Mouse (Mus musculus) Patski (cell line): ENCODE data around the gene Tob1. TPM values are rescaled to one million over a fixed set of nuclear protein-coding genes. Genes with fewer than 3 reads are reported as not detected.

ENCODE experiments used
- ATAC-seq: fragments of 100-300 bp; one replicate; pipeline ENCODE4 v1.8.0; 2021
- CTCF ChIA-PET: fragments of 350-600 bp; sonication (Branson Sonifier 250); formaldehyde crosslinking; loops from one replicate; lab custom pipeline; 2022; ENCODE audit warnings: inconsistent platforms; lab: Charles Lee
- POLR2A ChIA-PET: fragments of 350-600 bp; sonication (Branson Sonifier 250); formaldehyde crosslinking; loops from one replicate; lab custom pipeline; 2022; ENCODE audit warnings: antibody characterized with exemption, inconsistent platforms; lab: Charles Lee
- DNase-seq: peaks from one replicate; pipeline ENCODE4 v3.0.0-alpha.2; 2011; ENCODE audit warnings: low read depth, low spot score
- H3K27me3 ChIP-seq: fragments of 371-371 bp; one replicate; pipeline ENCODE4 v1.5.1; 2021
- CTCF ChIP-seq: fragments of 100-300 bp; IDR thresholded peaks from one replicate; pipeline ENCODE4 v1.5.1; 2021
- in situ Hi-C: fragments of 300-500 bp; cut with MboI; formaldehyde crosslinking; loops from 3 replicates; pipeline ENCODE4 v1.11.1; 2018; ENCODE audit warnings: low pct_unique_long_range_greater_than_20kb, mixed read lengths
- polyA plus RNA-seq: library from polyadenylated mRNA; unstranded; gene quantifications from one replicate; pipeline ENCODE4 v1.2.3, GENCODE M21; 2021

Gene Tob1
- polyA plus RNA-seq, 1 experiment from 2014 or later: 24.9 TPM

DNA sequence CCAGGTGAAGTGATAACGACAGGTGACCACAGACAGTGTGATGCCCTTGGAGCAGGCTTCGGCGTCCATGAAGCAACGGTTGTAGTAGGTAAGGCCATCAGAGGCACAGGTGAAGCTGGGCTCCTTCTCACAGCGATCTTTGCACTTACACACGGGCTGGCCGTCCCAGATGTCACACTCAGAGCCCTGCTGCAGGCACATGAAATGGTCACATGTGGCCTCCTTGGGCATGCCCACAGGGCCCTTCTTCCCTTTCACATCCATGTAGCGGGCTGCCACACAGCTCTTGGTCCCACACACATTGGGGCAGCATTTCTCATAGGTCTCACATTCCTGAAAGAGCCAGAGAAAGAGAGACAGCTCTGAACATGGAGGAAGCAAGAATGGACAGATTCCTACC is 27.5 kb downstream of the Tob1 start:
- no peaks in the 10 kb centered on the region for H3K27me3 ChIP-seq
- POLR2A ChIA-PET: no interaction called here
- in situ Hi-C loops: loop anchor here (5.0 kb wide), 1 partner anchor 39 kb away; no protein-coding TSS in a partner anchor
- ATAC-seq (no peak), DNase-seq (no peak)
- no peak for TF ChIP-seq CTCF
- CTCF ChIA-PET: interaction anchor here (3.6 to 4.6 kb wide), 2 partner anchors 38 to 105 kb away, joined by 10 to 23 read pairs; no protein-coding TSS in a partner anchor

DNA sequence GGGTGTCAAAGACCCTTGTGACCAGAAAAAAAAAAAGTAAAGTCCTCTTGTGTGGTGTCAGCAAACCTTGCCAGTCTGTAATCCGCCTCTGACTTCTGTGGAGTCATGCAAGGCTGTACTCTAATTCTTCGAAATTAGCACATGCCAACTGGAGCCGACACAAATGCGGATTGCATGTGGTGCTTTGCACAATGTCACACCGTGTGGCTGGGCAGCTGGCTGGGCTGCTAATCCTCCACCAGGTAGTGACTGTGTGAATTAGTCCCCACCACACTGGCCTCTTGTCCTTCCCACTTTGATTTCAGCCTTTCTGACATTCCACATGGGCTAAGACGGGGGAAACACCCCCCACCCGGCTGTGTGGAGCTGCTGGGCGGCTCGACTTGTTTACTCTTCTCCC is 28.5 kb downstream of the Tob1 start:
- ATAC-seq: no peak
- POLR2A ChIA-PET: no interaction called here
- in situ Hi-C loops: loop anchor here (5.0 kb wide), 1 partner anchor 38 kb away; no protein-coding TSS in a partner anchor

DNA sequence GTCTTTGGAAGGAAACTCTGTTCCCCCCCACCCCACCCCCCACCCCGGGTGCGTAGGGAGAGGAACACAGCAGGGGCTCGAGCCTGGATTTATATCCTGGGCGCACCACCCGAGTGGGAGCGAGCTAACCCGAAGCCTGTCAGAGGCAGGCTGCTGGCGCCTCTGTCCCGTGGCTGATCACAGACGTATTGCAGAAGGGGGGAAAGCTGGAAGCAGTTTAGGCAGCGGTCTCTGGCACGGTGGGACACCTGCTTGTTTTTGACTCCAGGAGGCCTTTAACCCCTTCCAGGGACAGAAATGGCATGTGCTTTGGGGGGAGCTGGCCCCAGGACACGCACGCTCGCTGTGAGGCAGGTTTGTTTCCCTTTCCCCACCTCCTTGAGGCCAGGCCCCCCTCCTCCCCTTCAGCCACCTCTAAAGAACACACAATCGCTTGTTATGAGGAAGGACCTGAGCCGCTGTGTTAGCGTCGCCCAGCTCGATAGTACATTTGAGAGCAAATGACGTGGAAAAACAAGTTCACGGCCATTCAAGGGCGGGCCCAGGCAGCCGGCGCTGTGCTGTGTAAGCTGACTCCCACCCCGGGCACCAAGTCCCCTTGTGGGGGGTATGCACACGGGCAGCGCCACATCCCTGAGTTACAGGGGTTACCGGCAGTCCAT is 31.6 kb downstream of the Tob1 start:
- in situ Hi-C loops: no loop called here
- no peak for TF ChIP-seq CTCF
- POLR2A ChIA-PET: no interaction called here
- DNase-seq (no peak), ATAC-seq (no peak)
- peaks cover under 1% of the 10 kb centered on the region for H3K27me3 ChIP-seq
- CTCF ChIA-PET: interaction anchor here (1.2 kb wide), 1 partner anchor 15 kb away, joined by 3 read pairs; no protein-coding TSS in a partner anchor

More for the DNA sequence above, 28.5 kb downstream of the Tob1 start:
- H3K27me3 ChIP-seq: no peaks in the 10 kb centered on the region
- no peak for TF ChIP-seq CTCF
- DNase-seq: no peak
- CTCF ChIA-PET: interaction anchor here (1.3 to 4.6 kb wide), 2 partner anchors 14 to 37 kb away, joined by 3 to 23 read pairs; no protein-coding TSS in a partner anchor

DNA sequence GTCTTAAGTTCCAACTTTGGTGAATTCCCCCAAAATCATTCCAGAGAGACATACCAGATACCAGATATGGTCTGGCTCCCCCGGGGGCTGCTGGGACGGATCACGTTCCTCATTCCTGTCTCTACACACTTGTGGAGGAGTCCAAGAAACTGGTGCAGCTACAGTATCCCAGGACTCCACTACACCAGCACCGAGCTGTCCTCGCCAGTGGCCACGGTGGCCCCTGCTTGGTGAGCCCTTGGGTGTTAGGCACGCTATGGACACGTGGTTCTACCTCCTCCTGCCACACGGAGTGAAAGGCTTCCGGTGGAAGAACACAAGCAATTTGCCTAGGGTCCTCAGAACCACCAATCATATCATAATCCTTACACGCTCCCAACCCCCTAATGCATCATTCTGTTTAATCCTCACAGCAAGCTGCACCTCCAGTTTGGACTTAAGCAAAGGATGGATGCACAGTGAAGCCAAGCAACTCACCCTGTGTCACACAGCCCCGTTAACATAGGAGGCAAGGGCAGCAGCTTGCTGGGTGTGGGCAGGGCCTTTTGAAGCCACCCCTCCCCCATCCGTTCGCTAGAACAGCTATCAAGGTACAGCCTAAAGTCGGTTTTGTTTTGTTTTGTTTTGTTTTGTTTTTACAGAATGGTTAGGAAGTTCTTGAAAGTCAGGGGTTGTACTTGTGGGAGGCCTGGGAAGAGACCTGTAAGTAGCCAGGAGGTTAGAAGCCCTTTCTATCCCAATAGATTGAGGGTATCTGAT is 32.3 kb downstream of the Tob1 start:
- no peak for ATAC-seq
- in situ Hi-C loops: no loop called here
- H3K27me3 ChIP-seq: peaks cover 8% of the 10 kb centered on the region
- DNase-seq: no peak
- ChIA-PET POLR2A (no interaction called here), CTCF (interaction anchor here (1.2 kb wide), 1 partner anchor 14 kb away, joined by 3 read pairs; no protein-coding TSS in a partner anchor)
- no peak for TF ChIP-seq CTCF

DNA sequence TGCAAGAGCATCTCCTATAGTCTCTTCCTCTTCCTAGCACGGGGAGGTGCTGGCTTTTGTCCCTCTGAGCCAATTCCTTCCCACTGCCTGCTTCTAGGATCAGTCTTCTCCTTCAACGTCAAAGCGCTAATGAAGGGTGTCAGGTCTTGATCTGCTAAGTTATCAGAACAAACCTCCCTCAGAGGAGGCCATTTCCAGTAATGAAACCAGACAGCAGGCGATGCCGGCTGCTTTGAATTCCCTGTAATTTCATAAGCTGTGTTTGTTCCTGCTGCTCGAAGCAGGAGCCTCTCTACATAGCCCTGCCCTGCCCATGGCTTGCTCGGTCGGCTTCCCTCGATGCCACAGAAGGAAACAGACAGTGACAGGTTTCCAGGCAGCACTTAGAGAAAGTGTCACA is 33.1 kb downstream of the Tob1 start:
- in situ Hi-C loops: no loop called here
- TF ChIP-seq CTCF: no peak
- H3K27me3 ChIP-seq: peaks cover 8% of the 10 kb centered on the region
- ATAC-seq (no peak), DNase-seq (no peak)
- CTCF ChIA-PET: no interaction called here
- POLR2A ChIA-PET: no interaction called here

DNA sequence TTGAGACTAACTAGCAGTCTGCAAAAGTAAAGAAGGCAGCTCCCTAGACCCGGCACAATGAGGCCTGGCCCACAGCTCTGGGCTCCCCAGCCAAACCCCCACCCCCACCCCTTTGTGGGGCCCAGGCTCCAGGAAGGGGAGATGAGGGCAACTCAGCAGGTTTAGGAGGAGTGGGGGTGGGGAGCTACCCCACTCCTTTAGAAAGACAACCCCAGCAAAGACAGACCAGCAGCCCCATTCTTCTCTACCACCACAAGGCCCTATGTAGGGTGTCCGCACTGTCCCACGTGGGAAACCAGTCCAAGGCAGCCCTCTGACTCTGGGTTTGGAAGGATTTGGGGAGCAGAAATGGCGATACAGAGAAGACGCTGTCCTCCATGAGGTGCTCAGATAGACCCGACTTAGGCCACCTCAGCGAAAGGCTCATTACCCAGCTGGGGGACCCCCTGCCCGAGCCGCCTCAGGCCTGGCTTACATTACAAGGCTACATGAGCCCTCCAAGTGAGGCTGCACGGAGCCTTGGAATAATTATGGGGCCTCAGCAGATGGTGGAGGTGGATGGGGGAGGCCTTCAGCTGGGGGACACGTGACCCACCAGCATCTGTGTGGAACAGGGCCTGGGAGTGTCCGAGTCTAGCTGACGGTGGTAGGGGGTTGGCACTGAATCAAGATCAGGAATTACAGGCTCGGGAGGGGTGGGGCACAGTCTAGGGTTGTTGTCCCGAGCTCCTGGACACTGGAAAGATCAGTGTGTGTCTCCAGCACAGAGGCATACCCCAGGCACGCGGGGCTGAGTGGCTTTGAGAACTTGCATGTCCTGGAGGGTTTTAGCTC is 34.9 kb downstream of the Tob1 start, which contains the start of gene Wfikkn2:
Gene Wfikkn2 (minus strand): TSS at position 51 of the 834 bp plus-strand sequence.
- peaks cover 8% of the 10 kb centered on the region for H3K27me3 ChIP-seq
- DNase-seq: no peak
- POLR2A ChIA-PET: interaction anchor here (0.6 kb wide), 1 partner anchor 430 kb away, joined by 6 read pairs; no protein-coding TSS in a partner anchor
- TF ChIP-seq CTCF: no peak
- CTCF ChIA-PET: interaction anchor here (0.8 to 1.9 kb wide), 3 partner anchors 20 to 29 kb away, joined by 3 to 5 read pairs (median 3); no protein-coding TSS in a partner anchor
- in situ Hi-C loops: no loop called here
- peak; percentile 6 for ATAC-seq

DNA sequence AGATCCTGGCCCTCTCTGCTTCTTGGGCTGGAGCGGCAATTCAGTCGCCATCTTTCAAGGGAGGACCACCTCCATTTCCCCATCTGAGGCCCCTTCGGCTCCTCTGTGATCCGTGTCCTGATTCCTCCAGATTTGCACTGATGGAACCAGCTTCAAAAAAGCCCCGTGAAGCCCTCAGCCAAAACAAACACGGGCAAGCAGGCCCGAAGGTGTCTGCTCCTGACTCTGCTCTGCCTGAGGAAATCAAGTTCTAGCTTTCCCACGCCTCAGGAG is 35.5 kb downstream of the Tob1 start:
- TF ChIP-seq CTCF: no peak
- ChIA-PET CTCF (interaction anchor here (0.8 to 1.9 kb wide), 3 partner anchors 21 to 28 kb away, joined by 3 to 5 read pairs (median 3); no protein-coding TSS in a partner anchor), POLR2A (interaction anchor here (0.6 kb wide), 1 partner anchor 429 kb away, joined by 6 read pairs; no protein-coding TSS in a partner anchor)
- ATAC-seq: no peak
- no peak for DNase-seq
- H3K27me3 ChIP-seq: peaks cover 8% of the 10 kb centered on the region
- in situ Hi-C loops: no loop called here

DNA sequence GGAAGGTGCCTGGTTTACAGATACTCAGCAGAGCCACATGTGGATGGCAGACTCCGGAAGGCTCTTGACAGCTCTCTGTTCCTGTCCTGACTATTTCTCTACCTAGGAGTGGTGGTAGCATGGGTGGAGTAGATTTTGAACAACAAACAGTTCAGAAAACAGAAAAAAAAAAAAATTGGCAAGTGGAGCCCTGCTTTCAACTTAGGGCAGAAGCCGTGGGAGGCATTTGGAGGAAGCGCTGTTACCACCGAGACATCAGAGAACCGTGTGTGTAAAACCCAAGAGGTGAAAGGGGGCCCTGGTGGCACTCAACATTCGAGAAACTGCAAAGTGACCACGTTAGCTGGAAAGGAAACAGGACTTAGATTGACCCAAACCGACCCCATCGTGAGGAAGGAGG is 41.9 kb downstream of the Tob1 start:
- TF ChIP-seq CTCF: no peak

DNA sequence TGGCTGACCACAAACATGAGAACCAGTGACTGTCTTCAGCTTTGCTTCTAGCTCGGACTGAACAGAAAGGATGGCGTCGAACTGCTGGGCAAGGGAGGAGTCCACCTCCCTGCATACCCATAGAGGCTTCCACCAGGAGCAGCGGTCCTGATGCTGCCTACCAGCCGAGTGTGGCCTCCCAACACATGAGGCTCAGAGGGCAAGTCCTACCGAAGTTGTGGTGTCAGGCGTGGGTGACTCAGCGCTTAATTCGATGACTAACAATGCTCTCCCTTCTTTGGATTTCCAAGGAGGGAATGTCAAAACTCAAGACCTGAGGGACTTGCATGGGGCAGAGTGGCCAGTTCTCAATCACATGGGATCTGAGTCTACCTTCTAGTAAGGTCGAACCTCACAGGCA is 42.4 kb downstream of the Tob1 start:
- in situ Hi-C loops: no loop called here
- no peak for DNase-seq
- no peak for TF ChIP-seq CTCF

More for the DNA sequence above, 41.9 kb downstream of the Tob1 start:
- ChIA-PET CTCF (interaction anchor here (1.1 to 2.3 kb wide), 2 partner anchors 13 to 24 kb away, joined by 3 to 5 read pairs; no protein-coding TSS in a partner anchor), POLR2A (no interaction called here)
- peaks cover 5% of the 10 kb centered on the region for H3K27me3 ChIP-seq
- DNase-seq: no peak
- no peak for ATAC-seq
- in situ Hi-C loops: no loop called here

DNA sequence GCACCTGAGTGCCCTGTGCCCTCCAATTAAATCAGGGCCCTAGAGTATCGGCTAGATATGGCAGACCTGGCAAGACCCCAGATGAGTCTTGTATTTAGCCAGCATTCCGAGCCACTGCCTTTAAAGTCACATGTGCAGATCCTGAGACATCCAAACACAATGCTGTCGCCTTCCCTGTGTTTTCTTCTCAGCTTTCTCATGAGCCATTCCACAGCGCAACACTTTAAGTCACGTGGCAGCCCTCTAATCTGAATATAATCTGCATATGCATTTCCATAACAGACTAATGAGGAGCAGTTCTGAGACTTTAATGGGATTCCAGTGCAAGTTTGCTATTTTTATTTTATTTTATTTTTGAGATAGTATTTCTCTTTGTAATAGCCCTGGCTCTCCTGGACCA is 44.5 kb downstream of the Tob1 start:
- H3K27me3 ChIP-seq: no peaks in the 10 kb centered on the region
- ATAC-seq (no peak), DNase-seq (no peak)
- POLR2A ChIA-PET: no interaction called here
- in situ Hi-C loops: no loop called here
- no peak for TF ChIP-seq CTCF
- CTCF ChIA-PET: interaction anchor here (0.7 kb wide), 1 partner anchor 19 kb away, joined by 3 read pairs; no protein-coding TSS in a partner anchor

More for the DNA sequence above, 42.4 kb downstream of the Tob1 start:
- ChIA-PET CTCF (interaction anchor here (1.1 to 2.3 kb wide), 2 partner anchors 14 to 23 kb away, joined by 3 to 5 read pairs; no protein-coding TSS in a partner anchor), POLR2A (no interaction called here)
- ATAC-seq: peak; percentile 44
- no peaks in the 10 kb centered on the region for H3K27me3 ChIP-seq
